Mouse (Mus musculus) skeletal muscle tissue, adult 2 months (tissue): Measurements from ENCODE around the gene Fgf10.

Experiments used
- DNase-seq: peaks from one replicate; pipeline ENCODE4 v3.0.0-alpha.2; 2012; ENCODE audit warnings: low read depth, low spot score

The Fgf10 gene

DNA sequence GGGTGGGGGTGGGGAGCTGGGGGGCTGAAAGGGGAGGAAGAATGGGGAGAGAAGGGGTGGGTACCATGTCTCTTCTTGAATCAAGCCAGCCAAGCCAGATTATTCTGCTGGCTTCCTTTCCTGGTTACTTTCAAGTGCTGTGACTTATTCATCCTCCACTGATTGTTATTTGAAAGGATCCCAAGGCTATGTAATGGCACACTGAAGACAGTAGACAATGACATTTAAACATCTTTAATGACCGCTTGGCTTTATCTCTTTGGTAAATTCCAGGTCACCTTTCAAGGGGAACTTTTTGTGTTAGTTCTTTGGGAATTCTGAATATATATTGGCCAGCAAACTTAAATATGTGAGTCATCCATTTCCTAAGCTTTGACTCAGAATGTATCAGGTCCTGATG, 47.1 kb downstream of the Fgf10 start:
- DNase-seq: no peak

DNA sequence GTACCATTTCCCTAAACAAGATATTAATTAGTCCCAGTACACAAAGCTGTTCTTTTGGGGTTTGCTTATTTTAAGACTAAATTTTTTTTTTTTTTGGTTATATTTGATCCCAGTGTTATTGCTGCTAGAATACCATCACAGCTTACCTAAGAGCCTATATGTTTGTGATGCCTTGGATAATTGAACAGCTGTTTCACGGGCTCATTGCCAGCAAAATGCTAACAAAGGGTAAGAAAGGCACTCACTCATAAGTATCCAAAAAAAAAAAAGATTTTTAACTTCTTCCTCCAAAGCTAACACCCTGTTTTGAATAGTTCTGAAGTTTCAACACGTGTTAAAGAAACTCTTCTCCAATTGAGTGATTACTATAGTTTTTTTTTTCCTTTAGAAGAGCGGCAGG, 48.8 kb downstream of the Fgf10 start:
- no peak for DNase-seq

DNA sequence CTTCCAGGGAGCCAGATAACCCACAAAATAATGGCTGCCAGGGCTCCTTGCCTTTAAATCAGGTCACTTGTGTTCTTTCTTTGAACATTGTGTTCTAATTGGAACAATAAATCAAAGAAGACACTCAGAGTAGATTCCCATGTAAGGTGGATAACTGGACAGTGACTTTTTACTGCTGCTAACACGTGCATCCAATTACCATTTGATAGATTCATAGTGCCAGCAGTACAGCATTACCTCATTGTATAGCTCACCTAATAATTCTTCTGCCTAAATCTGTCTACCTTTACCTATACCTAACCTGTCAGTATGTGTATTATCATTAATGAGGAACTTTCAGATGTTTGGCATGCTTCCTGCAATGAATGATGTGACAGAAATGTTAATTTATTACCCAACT, 52.1 kb downstream of the Fgf10 start:
- no peak for DNase-seq

- DNase-seq: no peak
Measured at GRCm38 (mm10) chr13:118731850-118732552, 62.4 kb downstream of the Fgf10 start.

DNA sequence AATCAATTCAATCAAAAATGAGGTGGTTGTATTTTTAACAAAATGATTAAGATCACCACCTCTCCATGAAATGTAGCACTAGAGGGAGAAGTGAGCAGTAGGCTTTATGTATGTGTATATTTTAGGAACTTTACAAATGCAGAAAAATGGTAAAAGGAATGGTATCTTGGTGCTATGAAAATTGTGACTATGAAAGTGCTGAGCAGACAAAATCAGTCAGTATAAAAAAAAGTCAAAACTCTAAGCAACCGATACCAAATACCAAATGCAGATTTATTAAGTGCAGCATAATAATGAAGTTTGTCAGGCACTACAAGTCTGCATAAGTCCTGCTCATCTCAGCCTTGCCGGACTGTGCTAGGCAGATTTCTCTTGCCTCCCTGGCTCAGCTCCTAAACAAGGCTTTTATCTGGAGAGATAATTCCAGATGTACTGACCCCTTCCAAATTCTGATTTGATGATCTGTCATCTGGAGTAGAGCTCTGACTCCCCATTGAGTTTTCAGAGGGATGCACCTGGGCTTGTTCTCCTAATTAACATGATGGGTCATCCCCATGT, 70.3 kb downstream of the Fgf10 start:
- DNase-seq: no peak

DNA sequence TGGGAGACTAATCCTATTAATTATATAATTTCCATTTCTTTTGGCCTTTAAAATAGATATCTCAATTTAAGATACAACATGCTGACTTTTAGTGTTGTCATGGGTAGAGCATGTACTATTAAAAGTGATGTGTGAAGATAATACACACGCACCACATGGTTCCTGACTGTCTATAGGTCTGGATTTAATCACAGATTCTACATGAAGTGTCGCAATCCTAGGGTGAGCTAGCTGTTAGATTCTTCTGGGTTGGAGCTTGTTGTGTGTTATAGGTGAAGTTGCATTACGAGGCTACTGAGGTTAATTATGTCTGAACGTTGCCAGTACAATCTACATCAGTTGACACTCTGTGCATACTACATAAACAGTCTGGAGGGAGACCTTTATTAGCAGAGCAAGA, 73.2 kb downstream of the Fgf10 start:
- DNase-seq: no peak

- no peak for DNase-seq
Measured at GRCm38 (mm10) chr13:118744806-118745205, 75.2 kb downstream of the Fgf10 start.

DNA sequence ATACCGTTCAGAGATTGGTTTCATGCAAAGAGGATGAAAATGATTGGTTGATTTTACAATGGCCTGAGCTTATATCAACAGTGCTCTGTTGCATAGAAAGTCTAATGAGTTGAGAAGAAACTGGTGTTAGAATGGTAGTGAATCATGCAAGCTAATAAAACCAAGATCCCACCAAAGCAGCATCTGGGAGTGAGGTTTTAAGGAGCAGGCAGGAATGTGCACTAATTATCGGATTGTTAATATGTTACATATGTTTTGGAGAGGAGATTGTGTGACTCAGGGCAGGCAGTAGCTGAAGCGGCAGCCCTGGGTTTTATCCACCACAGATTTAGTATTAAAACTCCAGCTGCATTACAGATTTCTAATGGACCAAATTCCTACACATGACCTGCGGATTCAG, 76.8 kb downstream of the Fgf10 start:
- no peak for DNase-seq

GRCm38 (mm10) chr13:118754024-118754423, 84.4 kb downstream of the Fgf10 start:
- DNase-seq: no peak

GRCm38 (mm10) chr13:118759021-118759420, 89.4 kb downstream of the Fgf10 start:
- DNase-seq: no peak

DNA sequence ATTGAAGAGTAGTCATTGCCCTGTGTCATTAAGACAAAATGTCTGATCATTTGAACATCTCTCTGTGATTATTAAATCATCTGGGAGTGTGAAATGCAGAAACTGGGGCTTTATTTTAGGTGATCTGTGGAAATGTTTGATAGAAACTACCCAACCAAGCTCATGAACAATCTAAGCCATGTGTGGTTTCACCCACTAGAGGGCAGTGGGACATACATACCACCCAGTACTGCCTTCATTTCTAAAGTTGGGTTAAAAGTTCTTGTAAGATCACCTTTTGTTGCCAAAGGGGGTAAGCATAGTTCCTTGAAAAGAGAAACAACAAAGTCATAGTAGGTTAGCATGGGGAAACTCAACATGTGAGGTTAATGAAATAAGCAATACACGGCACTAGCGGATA, 93.4 kb downstream of the Fgf10 start:
- DNase-seq: no peak

DNA sequence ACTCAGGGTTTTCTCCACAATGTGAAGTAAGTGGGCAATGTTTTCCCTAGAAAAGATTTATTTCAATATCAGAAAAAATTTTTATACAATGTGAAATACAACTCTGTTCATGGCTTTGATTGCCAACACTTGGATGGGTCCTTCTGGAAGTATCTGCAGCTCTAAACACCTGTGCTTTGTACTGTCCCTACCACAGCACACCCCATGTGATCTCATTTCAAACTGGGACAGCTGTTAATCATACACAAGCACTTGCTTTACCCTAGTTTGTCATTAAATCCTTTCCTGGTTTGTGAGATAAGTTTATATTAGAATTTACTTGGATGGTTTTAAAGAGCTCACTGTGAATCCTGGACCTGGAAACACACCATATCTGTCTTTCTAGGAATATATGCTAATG, 102.6 kb downstream of the Fgf10 start:
- DNase-seq: no peak

DNA sequence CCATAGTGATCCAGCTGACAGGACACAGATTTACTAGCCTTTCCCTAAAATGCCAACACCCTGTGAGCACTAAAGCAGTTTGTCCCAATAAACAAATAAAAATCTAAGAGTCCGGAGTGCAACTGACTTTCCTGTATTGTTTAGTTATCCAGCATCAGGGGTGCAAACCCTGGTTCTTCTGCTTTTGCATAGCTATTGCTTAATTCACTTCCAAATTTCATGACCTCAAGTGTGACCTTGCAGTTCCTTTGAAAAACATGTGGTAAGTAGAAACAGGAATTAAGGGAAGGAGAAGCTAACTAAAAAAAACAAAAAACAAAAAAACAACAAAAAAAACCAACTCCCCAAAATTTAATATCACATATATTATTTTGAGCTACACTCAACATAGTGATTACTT, 105.6 kb downstream of the Fgf10 start:
- no peak for DNase-seq

GRCm38 (mm10) chr13:118779161-118779560, 109.6 kb downstream of the Fgf10 start:
- no peak for DNase-seq

DNA sequence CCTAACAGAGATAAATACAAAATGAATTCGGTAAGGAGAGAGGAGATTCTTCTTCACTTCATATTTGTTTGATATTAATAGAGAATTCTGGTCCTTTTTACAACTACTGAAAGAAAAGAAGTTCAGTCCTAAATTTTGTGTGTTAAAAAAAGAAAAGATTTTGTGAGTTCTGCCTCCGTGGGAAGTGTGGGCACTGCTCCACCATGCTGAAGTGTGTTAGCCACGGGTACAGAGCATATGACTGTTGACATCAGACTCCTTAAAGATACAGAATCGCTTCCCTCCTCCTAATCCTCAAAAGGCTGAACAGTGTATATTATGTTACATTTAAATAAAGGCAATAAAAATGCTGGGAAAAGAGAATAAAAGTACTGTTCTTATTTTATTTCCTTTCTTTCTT, 122.2 kb downstream of the Fgf10 start:
- no peak for DNase-seq

DNA sequence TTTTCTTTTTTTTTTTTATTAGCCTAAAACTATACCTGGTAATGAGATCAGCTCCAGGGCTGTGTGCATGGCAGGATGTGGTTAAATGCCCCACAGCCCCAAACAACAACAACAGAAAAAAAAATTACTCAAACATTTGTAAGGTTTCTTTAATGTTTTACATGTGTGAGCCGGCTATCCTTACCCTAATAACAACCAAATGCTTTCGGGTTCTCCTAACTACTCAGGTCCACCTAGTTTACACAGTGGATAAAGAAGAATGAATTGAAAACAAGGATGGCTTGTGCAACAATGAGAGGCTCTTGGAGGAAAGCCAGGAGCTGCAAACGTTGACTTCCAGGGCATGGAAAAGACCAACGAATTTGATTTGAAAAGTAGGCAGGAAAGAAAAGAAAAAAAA, 122.6 kb downstream of the Fgf10 start:
- no peak for DNase-seq

GRCm38 (mm10) chr13:118800176-118800575, 130.6 kb downstream of the Fgf10 start:
- DNase-seq: peak; percentile 3

DNA sequence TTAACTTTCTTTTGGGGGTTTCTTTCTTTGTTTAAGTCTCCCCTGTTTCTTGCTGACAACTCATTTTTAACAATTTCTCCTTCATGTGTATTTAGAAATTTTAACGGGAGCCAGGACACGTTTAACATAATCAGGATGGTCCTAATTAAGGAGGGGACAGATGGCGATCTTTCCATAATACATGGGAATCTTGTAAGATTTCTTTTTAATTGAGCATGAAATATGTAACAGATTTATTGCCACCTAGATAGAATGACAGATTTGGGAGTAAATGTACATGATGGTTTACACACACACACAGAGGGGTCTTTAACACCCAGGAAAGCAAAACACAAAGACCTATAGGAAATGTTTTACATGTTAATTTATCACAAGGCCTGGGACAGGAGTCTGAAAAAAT, 137.1 kb downstream of the Fgf10 start:
- no peak for DNase-seq

DNA sequence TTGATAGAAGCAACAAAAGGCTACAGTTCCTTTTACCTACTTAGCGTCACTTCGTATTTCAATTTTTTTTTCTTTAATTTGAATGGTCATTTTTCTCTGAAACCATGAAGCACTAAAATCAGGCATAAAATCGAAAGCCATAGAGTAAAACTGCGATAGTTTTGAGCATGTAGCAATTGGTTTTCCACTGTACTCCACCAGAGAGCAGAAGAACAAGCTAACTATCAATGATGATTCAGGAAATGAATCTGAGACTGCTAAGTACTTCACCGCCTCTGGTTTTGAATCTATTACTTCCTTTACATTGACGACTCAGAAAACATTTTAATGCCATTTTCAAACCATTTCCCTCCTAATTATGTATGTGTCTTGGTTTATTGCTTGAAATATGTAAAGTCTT, 150.2 kb downstream of the Fgf10 start:
- no peak for DNase-seq

GRCm38 (mm10) chr13:118823113-118823512, 153.5 kb downstream of the Fgf10 start:
- DNase-seq: no peak

GRCm38 (mm10) chr13:118825102-118825501, 155.5 kb downstream of the Fgf10 start:
- DNase-seq: no peak

GRCm38 (mm10) chr13:118828604-118829381, 159.2 kb downstream of the Fgf10 start:
- DNase-seq: no peak

DNA sequence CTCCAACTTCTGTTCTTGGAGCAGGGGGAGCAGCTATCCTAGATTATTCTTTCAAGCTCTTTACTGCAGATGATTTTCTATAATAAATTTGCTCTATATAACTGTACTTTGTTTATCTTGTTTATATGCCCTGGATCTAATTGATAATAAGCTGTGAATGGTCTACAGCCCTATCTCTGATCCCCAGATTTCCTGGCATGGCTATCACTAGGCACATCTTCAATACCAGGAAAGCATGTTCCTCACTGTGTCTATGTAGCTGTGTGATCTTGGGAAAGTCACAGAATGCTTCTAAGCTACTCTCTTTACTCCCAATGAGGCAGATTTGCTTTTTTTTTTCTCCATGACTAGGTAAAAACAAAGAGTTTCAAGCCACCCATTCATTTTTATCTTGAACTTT, 164.4 kb downstream of the Fgf10 start:
- DNase-seq: no peak
